Mouse (Mus musculus): ENCODE results near the gene Asgr1. TPM values are rescaled to one million over a fixed set of nuclear protein-coding genes. Genes with fewer than 3 reads are reported as not detected.

Gene Asgr1
- polyA plus RNA-seq, 1 experiment from 2014 or later, result 0.31 TPM

GRCm38 (mm10) chr11:70049816-70050215, 4.1 kb upstream of the Asgr1 start:
- no peak overlapping the region for H3K27ac ChIP-seq (ENCODE audit: low read length)
- no peaks in the 10 kb centered on the region for H3K9me3 ChIP-seq (replicated peaks; ENCODE audit: control insufficient read depth, low read length)
- no peak overlapping the region for H3K4me3 ChIP-seq (replicated peaks; ENCODE audit: low read length)
- no peak overlapping the region for H3K9ac ChIP-seq (ENCODE audit: low read length)
- H3K4me1 ChIP-seq (ENCODE audit: control insufficient read depth, insufficient read depth, low read length), result no peaks in the 10 kb centered on the region
- H3K36me3 ChIP-seq (ENCODE audit: control insufficient read depth, insufficient read depth, low read length), result no peaks in the 10 kb centered on the region
- no peak overlapping the region for H3K4me2 ChIP-seq (ENCODE audit: low read depth, low read length)
- WGBS, result 52% methylated on average over 10 of the region's 10 CpGs
- H3K27me3 ChIP-seq (ENCODE audit: control insufficient read depth, insufficient read depth, low read length), result no peaks in the 10 kb centered on the region
- no peak for ATAC-seq (ENCODE audit: insufficient read depth, low FRiP score)

GRCm38 (mm10) chr11:70053156-70053555, 729 bp upstream of the Asgr1 start:
- Histone ChIP-seq H3K4me2 (ENCODE audit: low read depth, low read length) (no peak overlapping the region), H3K36me3 (ENCODE audit: control insufficient read depth, insufficient read depth, low read length) (no peaks in the 10 kb centered on the region), H3K9ac (ENCODE audit: low read length) (no peak overlapping the region), H3K4me1 (ENCODE audit: control insufficient read depth, insufficient read depth, low read length) (no peaks in the 10 kb centered on the region), H3K4me3 (replicated peaks; ENCODE audit: low read length) (no peak overlapping the region), H3K27me3 (ENCODE audit: control insufficient read depth, insufficient read depth, low read length) (no peaks in the 10 kb centered on the region), H3K27ac (ENCODE audit: low read length) (no peak overlapping the region), H3K9me3 (replicated peaks; ENCODE audit: control insufficient read depth, low read length) (no peaks in the 10 kb centered on the region)
- WGBS, result 42% methylated on average over 7 of the region's 7 CpGs
- no peak for ATAC-seq (ENCODE audit: insufficient read depth, low FRiP score)

GRCm38 (mm10) chr11:70055618-70056214, 1.8 kb downstream of the Asgr1 start:
- ATAC-seq (ENCODE audit: insufficient read depth, low FRiP score), result peak; percentile 37; the same call in 1 of the 2 replicates
- Histone ChIP-seq H3K36me3 (ENCODE audit: control insufficient read depth, insufficient read depth, low read length) (no peaks in the 10 kb centered on the region), H3K27ac (ENCODE audit: low read length) (no peak overlapping the region), H3K27me3 (ENCODE audit: control insufficient read depth, insufficient read depth, low read length) (no peaks in the 10 kb centered on the region), H3K4me3 (replicated peaks; ENCODE audit: low read length) (no peak overlapping the region), H3K9ac (ENCODE audit: low read length) (no peak overlapping the region), H3K4me1 (ENCODE audit: control insufficient read depth, insufficient read depth, low read length) (no peaks in the 10 kb centered on the region), H3K4me2 (ENCODE audit: low read depth, low read length) (no peak overlapping the region), H3K9me3 (replicated peaks; ENCODE audit: control insufficient read depth, low read length) (no peaks in the 10 kb centered on the region)
- WGBS, result 22% methylated on average over 18 of the region's 18 CpGs

- no peak for ATAC-seq (ENCODE audit: insufficient read depth, low FRiP score)
- Histone ChIP-seq H3K9me3 (replicated peaks; ENCODE audit: control insufficient read depth, low read length) (no peaks in the 10 kb centered on the region), H3K27ac (ENCODE audit: low read length) (no peak overlapping the region), H3K27me3 (ENCODE audit: control insufficient read depth, insufficient read depth, low read length) (no peaks in the 10 kb centered on the region), H3K36me3 (ENCODE audit: control insufficient read depth, insufficient read depth, low read length) (no peaks in the 10 kb centered on the region), H3K4me1 (ENCODE audit: control insufficient read depth, insufficient read depth, low read length) (no peaks in the 10 kb centered on the region), H3K4me2 (ENCODE audit: low read depth, low read length) (no peak overlapping the region), H3K4me3 (replicated peaks; ENCODE audit: low read length) (no peak overlapping the region), H3K9ac (ENCODE audit: low read length) (no peak overlapping the region)
- 85% methylated on average over 9 of the region's 9 CpGs for WGBS
These were observed 3.9 kb downstream of the Asgr1 start for GRCm38 (mm10) chr11:70057805-70058204.

GRCm38 (mm10) chr11:70059930-70060329, 6.0 kb downstream of the Asgr1 start:
- Histone ChIP-seq H3K4me1 (ENCODE audit: control insufficient read depth, insufficient read depth, low read length) (no peaks in the 10 kb centered on the region), H3K27me3 (ENCODE audit: control insufficient read depth, insufficient read depth, low read length) (no peaks in the 10 kb centered on the region), H3K9me3 (replicated peaks; ENCODE audit: control insufficient read depth, low read length) (no peaks in the 10 kb centered on the region), H3K27ac (ENCODE audit: low read length) (no peak overlapping the region), H3K4me3 (replicated peaks; ENCODE audit: low read length) (no peak overlapping the region), H3K36me3 (ENCODE audit: control insufficient read depth, insufficient read depth, low read length) (no peaks in the 10 kb centered on the region), H3K4me2 (ENCODE audit: low read depth, low read length) (no peak overlapping the region), H3K9ac (ENCODE audit: low read length) (no peak overlapping the region)
- no peak for ATAC-seq (ENCODE audit: insufficient read depth, low FRiP score)
- 26% methylated on average over 6 of the region's 6 CpGs for WGBS

GRCm38 (mm10) chr11:70063053-70063452, 9.2 kb downstream of the Asgr1 start:
- H3K27me3 ChIP-seq (ENCODE audit: control insufficient read depth, insufficient read depth, low read length), result no peaks in the 10 kb centered on the region
- H3K9me3 ChIP-seq (replicated peaks; ENCODE audit: control insufficient read depth, low read length), result no peaks in the 10 kb centered on the region
- H3K4me3 ChIP-seq (replicated peaks; ENCODE audit: low read length), result no peak overlapping the region
- ATAC-seq (ENCODE audit: insufficient read depth, low FRiP score), result no peak
- no peak overlapping the region for H3K9ac ChIP-seq (ENCODE audit: low read length)
- H3K27ac ChIP-seq (ENCODE audit: low read length), result no peak overlapping the region
- no peaks in the 10 kb centered on the region for H3K4me1 ChIP-seq (ENCODE audit: control insufficient read depth, insufficient read depth, low read length)
- H3K36me3 ChIP-seq (ENCODE audit: control insufficient read depth, insufficient read depth, low read length), result no peaks in the 10 kb centered on the region
- no peak overlapping the region for H3K4me2 ChIP-seq (ENCODE audit: low read depth, low read length)
- 67% methylated on average over 3 of the region's 3 CpGs for WGBS

- WGBS, result 79% methylated on average over 4 of the region's 4 CpGs
- no peak overlapping the region for H3K27ac ChIP-seq (ENCODE audit: low read length)
- no peak overlapping the region for H3K4me2 ChIP-seq (ENCODE audit: low read depth, low read length)
- no peaks in the 10 kb centered on the region for H3K36me3 ChIP-seq (ENCODE audit: control insufficient read depth, insufficient read depth, low read length)
- no peaks in the 10 kb centered on the region for H3K4me1 ChIP-seq (ENCODE audit: control insufficient read depth, insufficient read depth, low read length)
- H3K4me3 ChIP-seq (replicated peaks; ENCODE audit: low read length), result no peak overlapping the region
- no peaks in the 10 kb centered on the region for H3K9me3 ChIP-seq (replicated peaks; ENCODE audit: control insufficient read depth, low read length)
- H3K27me3 ChIP-seq (ENCODE audit: control insufficient read depth, insufficient read depth, low read length), result no peaks in the 10 kb centered on the region
- no peak for ATAC-seq (ENCODE audit: insufficient read depth, low FRiP score)
- no peak overlapping the region for H3K9ac ChIP-seq (ENCODE audit: low read length)
These were observed 12.8 kb downstream of the Asgr1 start for GRCm38 (mm10) chr11:70066701-70067100.

- Histone ChIP-seq H3K27ac (ENCODE audit: low read length) (no peak overlapping the region), H3K4me3 (replicated peaks; ENCODE audit: low read length) (no peak overlapping the region), H3K27me3 (ENCODE audit: control insufficient read depth, insufficient read depth, low read length) (no peaks in the 10 kb centered on the region), H3K36me3 (ENCODE audit: control insufficient read depth, insufficient read depth, low read length) (no peaks in the 10 kb centered on the region), H3K9ac (ENCODE audit: low read length) (no peak overlapping the region), H3K4me1 (ENCODE audit: control insufficient read depth, insufficient read depth, low read length) (no peaks in the 10 kb centered on the region), H3K4me2 (ENCODE audit: low read depth, low read length) (no peak overlapping the region), H3K9me3 (replicated peaks; ENCODE audit: control insufficient read depth, low read length) (no peaks in the 10 kb centered on the region)
- ATAC-seq (ENCODE audit: insufficient read depth, low FRiP score), result no peak
- WGBS, result 53% methylated on average over 3 of the region's 3 CpGs
These were observed 14.4 kb downstream of the Asgr1 start for GRCm38 (mm10) chr11:70068245-70068644.

GRCm38 (mm10) chr11:70070057-70070456, 16.2 kb downstream of the Asgr1 start:
- Histone ChIP-seq H3K36me3 (ENCODE audit: control insufficient read depth, insufficient read depth, low read length) (no peaks in the 10 kb centered on the region), H3K9me3 (replicated peaks; ENCODE audit: control insufficient read depth, low read length) (no peaks in the 10 kb centered on the region), H3K9ac (ENCODE audit: low read length) (no peak overlapping the region), H3K4me2 (ENCODE audit: low read depth, low read length) (no peak overlapping the region), H3K27me3 (ENCODE audit: control insufficient read depth, insufficient read depth, low read length) (no peaks in the 10 kb centered on the region), H3K4me1 (ENCODE audit: control insufficient read depth, insufficient read depth, low read length) (no peaks in the 10 kb centered on the region), H3K4me3 (replicated peaks; ENCODE audit: low read length) (no peak overlapping the region), H3K27ac (ENCODE audit: low read length) (no peak overlapping the region)
- WGBS, result 63% methylated on average over 6 of the region's 6 CpGs
- ATAC-seq (ENCODE audit: insufficient read depth, low FRiP score), result no peak
